Mouse (Mus musculus) kidney, adult 9 months (tissue): ENCODE measurements at regions not wholly inside any gene's neighbourhood (a gene's known extent, or its start where the extent isn't known, plus 50 kb on each side); places are given as distances from the start of the nearest gene placed in this dataset.

Source experiments
- DNase-seq: peaks from one replicate; pipeline ENCODE4 v3.0.0; 2022

GRCm38 (mm10) chr3:37962043-37962810 is 237.9 kb upstream of the Gm5148 start:
- DNase-seq, result peak; percentile 91

- no peak for DNase-seq
These were observed 234.2 kb upstream of the Gm5148 start for GRCm38 (mm10) chr3:37958361-37958978.

GRCm38 (mm10) chr3:37956543-37956942 is 232.3 kb upstream of the Gm5148 start:
- no peak for DNase-seq

DNA sequence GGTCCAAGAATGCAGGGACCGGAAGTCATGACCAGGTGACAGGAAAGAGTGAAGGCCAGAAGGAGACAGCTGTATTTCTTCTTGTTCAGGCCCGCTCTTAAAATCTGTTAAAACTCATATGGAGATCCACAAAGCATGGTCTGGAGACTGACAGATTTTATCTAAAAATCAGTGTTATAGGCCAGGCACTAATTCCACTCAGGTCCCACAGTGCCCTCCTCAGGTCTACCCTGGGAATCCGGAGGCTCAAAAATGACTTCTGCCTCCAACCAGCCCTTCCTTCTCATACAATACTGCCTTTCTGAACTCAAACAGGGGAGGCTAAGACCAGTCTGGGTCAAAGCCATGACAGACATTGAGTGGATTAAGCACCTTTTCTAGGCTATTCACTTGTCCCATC is 228.6 kb upstream of the Gm5148 start:
- peak; percentile 60 for DNase-seq

- no peak for DNase-seq
These were observed 228.0 kb upstream of the Gm5148 start for GRCm38 (mm10) chr3:37952251-37952650.

- no peak for DNase-seq
These were observed 219.4 kb upstream of the Gm5148 start for GRCm38 (mm10) chr3:37943661-37944060.

DNA sequence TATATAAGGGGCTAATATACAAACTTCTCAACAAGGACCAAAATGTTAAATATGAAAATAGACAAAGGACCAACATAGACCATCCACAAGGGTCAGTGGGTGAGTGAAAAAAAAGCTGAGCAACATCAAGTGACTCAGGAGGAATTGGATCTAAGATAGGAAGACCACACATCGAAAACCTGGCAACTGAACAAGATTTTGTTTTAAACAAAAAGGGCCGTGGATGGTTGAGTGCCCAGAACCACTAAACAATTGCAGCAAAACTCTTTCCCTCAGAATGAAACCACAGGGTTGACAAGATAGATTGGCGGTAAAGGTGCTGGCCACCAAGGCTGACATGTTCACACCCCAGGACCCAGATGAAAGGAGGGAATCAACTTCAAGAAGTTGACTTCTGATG is 215.7 kb upstream of the Gm5148 start:
- no peak for DNase-seq

GRCm38 (mm10) chr3:37938870-37939269 is 214.6 kb upstream of the Gm5148 start:
- no peak for DNase-seq

GRCm38 (mm10) chr3:37938284-37938596 is 213.9 kb upstream of the Gm5148 start:
- peak; percentile 95 for DNase-seq

GRCm38 (mm10) chr3:37937381-37938283 is 213.3 kb upstream of the Gm5148 start:
- peak; percentile 44 for DNase-seq

DNA sequence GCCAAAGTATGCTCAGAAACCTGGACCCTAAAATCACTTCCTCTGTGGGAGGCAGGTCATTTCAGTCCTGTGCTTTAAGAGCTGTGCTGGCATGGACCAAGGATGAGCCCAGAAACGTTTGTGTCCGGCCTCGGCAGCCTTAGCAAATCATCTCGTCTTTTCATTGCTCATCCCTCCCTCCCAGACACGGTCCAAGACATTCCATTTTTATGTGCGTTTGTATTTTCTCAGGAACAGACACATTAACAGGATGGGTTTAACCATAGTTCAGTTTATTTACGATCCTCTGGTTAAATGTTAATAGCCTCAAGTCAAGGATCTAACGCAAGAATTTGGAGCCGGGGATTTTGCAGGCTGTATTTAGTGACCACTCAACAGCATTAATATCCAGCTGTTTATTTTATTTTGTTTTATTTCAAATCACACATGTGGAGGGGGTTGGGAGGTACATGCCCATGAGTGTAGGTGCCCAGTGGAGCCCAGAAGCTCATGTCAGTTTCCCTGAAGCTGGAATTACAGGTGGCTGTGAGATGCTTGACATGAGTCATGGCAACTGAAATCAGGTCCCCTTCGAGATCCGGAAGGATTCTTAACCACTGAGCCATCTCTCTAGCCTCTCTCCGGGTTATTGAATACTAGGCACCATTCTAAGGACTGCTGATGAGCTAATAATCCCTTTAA is 212.1 kb upstream of the Gm5148 start:
- peak; percentile 84 for DNase-seq

DNA sequence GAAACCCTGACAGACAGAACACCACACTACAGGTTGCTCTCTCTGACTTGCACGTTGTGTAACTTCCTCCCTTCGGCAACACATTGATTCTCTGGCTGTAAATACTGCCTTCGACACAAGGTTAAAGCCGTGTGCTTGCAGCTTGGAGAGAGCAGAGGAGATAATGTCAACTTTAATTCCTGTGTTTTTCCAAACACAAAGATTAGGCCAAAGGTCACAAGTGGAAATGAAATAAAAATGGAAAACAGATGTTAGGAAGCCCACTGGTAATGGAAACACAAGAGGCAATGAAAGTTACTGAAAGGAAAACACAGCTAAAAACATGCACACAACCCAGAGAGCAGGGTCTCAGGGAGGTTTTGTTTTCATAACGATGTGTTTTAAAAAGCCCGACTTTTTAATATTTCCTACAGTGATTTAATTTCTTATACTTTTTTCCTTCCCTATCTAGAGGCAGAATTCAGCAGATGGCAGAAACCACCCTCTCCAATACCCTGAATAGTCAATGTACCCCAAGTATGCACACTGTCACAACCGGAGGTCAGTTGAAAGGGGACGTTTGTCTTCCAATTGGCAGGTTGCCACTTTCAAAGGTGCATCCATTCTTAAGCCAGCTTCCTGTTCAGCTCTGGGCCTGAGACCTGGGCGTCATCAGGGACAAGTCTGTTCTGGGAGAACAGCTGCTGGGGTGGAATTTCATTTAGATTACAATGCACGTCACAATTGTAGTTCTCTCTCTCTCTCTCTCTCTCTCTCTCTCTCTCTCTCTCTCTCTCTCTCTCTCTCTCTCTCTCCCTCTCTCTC is 210.8 kb upstream of the Gm5148 start:
- DNase-seq, result peak; percentile 63

DNA sequence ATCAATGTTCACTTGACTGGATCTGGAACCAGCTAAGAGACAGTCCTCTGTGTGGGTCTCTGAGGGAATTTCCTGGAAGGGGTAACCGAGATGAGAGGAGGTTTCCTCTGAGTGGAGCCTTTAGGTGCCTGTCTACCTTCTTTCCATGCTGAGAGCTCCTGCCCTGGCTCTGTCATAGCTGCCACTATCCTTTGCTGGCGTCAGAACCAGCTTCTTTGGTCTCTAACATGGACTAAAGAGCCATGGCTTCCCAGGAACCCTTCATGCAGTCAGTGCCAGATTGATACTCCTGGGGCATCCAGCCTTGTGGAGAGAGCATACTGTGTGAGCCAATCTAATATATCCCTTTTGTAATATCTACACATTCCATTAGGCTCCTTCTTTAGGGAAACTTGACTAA is 209.9 kb upstream of the Gm5148 start:
- DNase-seq, result no peak

- DNase-seq, result no peak
These were observed 204.4 kb upstream of the Gm5148 start for GRCm38 (mm10) chr3:37928731-37929130.

- DNase-seq, result peak; percentile 37
These were observed 195.3 kb upstream of the Gm5148 start for GRCm38 (mm10) chr3:37919450-37920156.

- DNase-seq, result peak; percentile 78
These were observed 192.6 kb upstream of the Gm5148 start for GRCm38 (mm10) chr3:37916786-37917479.

GRCm38 (mm10) chr3:37916281-37916680 is 192.0 kb upstream of the Gm5148 start:
- no peak for DNase-seq

- DNase-seq, result no peak
These were observed 191.4 kb upstream of the Gm5148 start for GRCm38 (mm10) chr3:37915673-37916072.

- no peak for DNase-seq
These were observed 189.8 kb upstream of the Gm5148 start for GRCm38 (mm10) chr3:37914136-37914535.

- DNase-seq, result no peak
These were observed 185.5 kb upstream of the Gm5148 start for GRCm38 (mm10) chr3:37909821-37910220.

DNA sequence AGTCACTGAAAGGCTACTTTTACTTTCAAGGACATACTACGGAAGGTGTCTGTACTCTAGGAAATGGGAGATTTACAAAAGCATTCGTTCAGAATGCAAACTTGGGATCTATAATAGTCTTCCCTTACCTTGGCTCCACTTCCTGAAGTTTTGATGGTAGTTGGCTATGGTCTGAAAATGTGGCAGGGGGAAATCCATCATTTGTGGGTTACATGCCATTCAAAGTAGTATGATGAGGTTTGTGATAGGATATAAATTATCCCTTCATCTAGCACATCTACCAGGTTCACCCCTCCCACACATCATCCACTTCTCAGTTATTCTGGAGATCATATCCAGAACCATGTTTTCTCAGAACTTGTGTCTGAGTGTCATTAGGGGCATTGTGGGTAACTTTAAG is 184.7 kb upstream of the Gm5148 start:
- DNase-seq, result no peak
